Mouse (Mus musculus) MEL (cell line): ENCODE measurements around the gene Lmtk3. TPM values are rescaled to one million over a fixed set of nuclear protein-coding genes. Genes with fewer than 3 reads are reported as not detected.

ENCODE experiments used
- DNase-seq: peaks from one replicate; pipeline ENCODE4 v3.0.0; 2011; ENCODE audit warnings: low read depth, low spot score
- H3K27ac ChIP-seq: 2 replicates; pipeline ENCODE4 v1.5.1; 2012; ENCODE audit warnings: low read depth, mild to moderate bottlenecking, control low read depth, low read length, moderate library complexity; ENCODE audit not compliant: control insufficient read depth
- H3K27me3 ChIP-seq, 2 experiments: fragments of 150-350 bp in 1 of 2; sonication (generic) in 1 of 2; 2 replicates each; pipeline ENCODE4 v1.6.1; 2012; ENCODE audit warnings: low read length in 2 of 2, mild to moderate bottlenecking in 2 of 2, improper control_type of control experiment in 1 of 2, moderate library complexity in 1 of 2; ENCODE audit not compliant: insufficient read depth in 2 of 2, control insufficient read depth in 1 of 2
- H3K36me3 ChIP-seq, 2 experiments: 2 replicates each; pipeline ENCODE4 v1.6.1; 2012 to 2014; ENCODE audit warnings: low read length in 2 of 2, improper control_type of control experiment in 1 of 2, inconsistent platforms in 1 of 2, mild to moderate bottlenecking in 1 of 2; ENCODE audit not compliant: insufficient read depth in 2 of 2, control insufficient read depth in 1 of 2
- H3K4me1 ChIP-seq, 2 experiments: fragments of 150-350 bp in 1 of 2; sonication (generic) in 1 of 2; 2 replicates each; pipeline ENCODE4 v1.6.1; 2012; ENCODE audit warnings: low read length in 2 of 2, improper control_type of control experiment in 1 of 2, mild to moderate bottlenecking in 1 of 2; ENCODE audit not compliant: insufficient read depth in 2 of 2, control insufficient read depth in 1 of 2
- H3K4me3 ChIP-seq, 2 experiments: fragments of 150-350 bp in 1 of 2; sonication (generic) in 1 of 2; 2 replicates each; pipeline ENCODE4 v1.5.1; 2012; ENCODE audit warnings: low read depth in 2 of 2, low read length in 2 of 2, mild to moderate bottlenecking in 2 of 2, moderate library complexity in 2 of 2, control low read depth in 1 of 2, improper control_type of control experiment in 1 of 2; ENCODE audit not compliant: control insufficient read depth in 1 of 2, insufficient read depth in 1 of 2
- H3K79me2 ChIP-seq: 2 replicates; pipeline ENCODE4 v1.6.1; 2012; ENCODE audit warnings: mild to moderate bottlenecking, low read length, moderate library complexity; ENCODE audit not compliant: control insufficient read depth, poor library complexity, insufficient read depth
- H3K9ac ChIP-seq: 2 replicates; pipeline ENCODE4 v1.6.1; 2012; ENCODE audit warnings: low read depth, mild to moderate bottlenecking, control low read depth, low read length, moderate library complexity; ENCODE audit not compliant: control insufficient read depth, poor library complexity, severe bottlenecking
- H3K9me3 ChIP-seq: fragments of 150-350 bp; sonication (generic); replicated peaks from 2 replicates; pipeline ENCODE4 v1.6.1; 2012; ENCODE audit warnings: mild to moderate bottlenecking, low read length, improper control_type of control experiment, moderate library complexity; ENCODE audit not compliant: insufficient read depth
- ETS1 ChIP-seq: IDR thresholded peaks from 2 replicates; pipeline ENCODE4 v1.6.1; 2012; ENCODE audit warnings: low read depth, mild to moderate bottlenecking, inconsistent platforms, low read length, improper control_type of control experiment, moderate library complexity
- MAX ChIP-seq: IDR thresholded peaks from 2 replicates; pipeline ENCODE4 v1.6.1; 2011; ENCODE audit warnings: low read length, improper control_type of control experiment
- MAZ ChIP-seq: IDR thresholded peaks from 2 replicates; pipeline ENCODE4 v1.6.1; 2012; ENCODE audit warnings: low read depth, mild to moderate bottlenecking, inconsistent platforms, low read length, improper control_type of control experiment
- MEF2A ChIP-seq: IDR thresholded peaks from 2 replicates; pipeline ENCODE4 v1.6.1; 2014; ENCODE audit warnings: low read depth, mild to moderate bottlenecking, inconsistent platforms, low read length, improper control_type of control experiment; ENCODE audit not compliant: poor library complexity, insufficient replicate concordance, severe bottlenecking; ENCODE audit errors: extremely low read depth
- MYB ChIP-seq: IDR thresholded peaks from 2 replicates; pipeline ENCODE4 v1.6.1; 2011; ENCODE audit warnings: mild to moderate bottlenecking, low read depth, low read length, improper control_type of control experiment
- POLR2AphosphoS2 ChIP-seq: IDR thresholded peaks from 2 replicates; pipeline ENCODE4 v1.6.1; 2011; ENCODE audit warnings: low read length, improper control_type of control experiment
- RAD21 ChIP-seq: IDR thresholded peaks from 2 replicates; pipeline ENCODE4 v1.6.1; 2011; ENCODE audit warnings: mild to moderate bottlenecking, low read depth, low read length, improper control_type of control experiment
- TCF12 ChIP-seq: IDR thresholded peaks from 2 replicates; pipeline ENCODE4 v1.6.1; 2014; ENCODE audit warnings: low read depth, mild to moderate bottlenecking, inconsistent platforms, low read length, improper control_type of control experiment, moderate library complexity
- ZC3H11A ChIP-seq: IDR thresholded peaks from 2 replicates; pipeline ENCODE4 v1.6.1; 2012; ENCODE audit warnings: low read depth, mild to moderate bottlenecking, inconsistent platforms, low read length, improper control_type of control experiment
- ZNF384 ChIP-seq: IDR thresholded peaks from 2 replicates; pipeline ENCODE4 v1.6.1; 2012; ENCODE audit warnings: low read depth, mild to moderate bottlenecking, inconsistent platforms, low read length, improper control_type of control experiment
- polyA plus RNA-seq, 2 experiments: library from polyadenylated mRNA; stranded (reverse) in 1 of 2; unstranded in 1 of 2; fragments of >175 nt in 1 of 2; fragments of >200 nt in 1 of 2; gene quantifications; 2 replicates each; pipeline versions ENCODE4 v1.2.1 to v1.2.4; 2012; ENCODE audit warnings: low replicate concordance in 2 of 2, low read depth in 1 of 2; ENCODE audit not compliant: insufficient read length in 2 of 2, insufficient read depth in 1 of 2, missing spikeins in 1 of 2
- total RNA-seq: library from RNA; depleted of rRNA; stranded (reverse); fragments of 300-350 nt; gene quantifications from 2 replicates; pipeline ENCODE4 v1.2.3, GENCODE M21; 2012

The Lmtk3 gene
- total and polyA plus RNA-seq, 3 experiments: 0.04 to 0.40 TPM; not detected in 1

DNA sequence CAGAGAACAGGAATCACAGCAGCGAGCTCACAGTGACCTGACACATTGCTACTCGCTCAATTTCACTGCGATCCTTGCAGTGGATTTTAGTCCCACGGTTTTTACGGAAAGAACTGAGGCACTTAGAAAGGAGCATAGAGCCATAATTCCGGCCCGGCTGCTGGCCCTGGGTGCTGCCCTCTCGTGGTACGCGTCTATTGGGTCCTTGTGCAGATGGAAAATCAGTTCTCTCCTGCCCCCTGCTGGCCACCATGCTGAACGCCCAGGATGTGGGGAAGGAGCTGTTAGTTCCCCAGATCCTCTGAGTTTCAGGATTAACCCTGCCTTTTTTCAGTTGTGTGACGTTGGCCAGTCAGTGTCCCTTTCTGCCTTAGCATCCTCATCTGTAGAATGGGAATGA lies 17.8 kb downstream of the Lmtk3 start (continued):
- TF ChIP-seq MAX (peak; percentile 45; the same call in 1 of the 2 replicates), MAZ (peak; percentile 74; the same call in 1 of the 2 replicates), TCF12 (no peak), RAD21 (peak; percentile 86), ZNF384 (peak; percentile 65)

DNA sequence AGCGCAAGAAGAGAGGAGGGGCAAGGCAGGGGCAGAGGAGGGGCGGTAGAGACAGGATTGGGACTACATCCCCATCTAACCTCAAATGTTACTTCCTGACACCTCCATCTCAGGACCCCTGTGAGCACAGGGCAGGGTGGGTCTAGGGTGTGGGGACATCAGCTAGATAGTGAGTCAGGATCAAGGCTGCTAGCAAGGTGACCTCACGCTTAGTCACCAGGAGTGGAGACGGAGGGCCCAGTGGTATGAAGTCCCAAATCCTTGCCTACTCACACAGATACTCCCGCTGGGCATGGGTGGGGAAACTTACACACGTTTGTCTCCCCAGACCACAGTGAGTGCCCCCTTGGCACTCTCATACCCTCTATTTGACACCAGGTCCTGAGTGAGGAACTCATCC lies 19.0 kb downstream of the Lmtk3 start:
- no peak for DNase-seq
- Histone ChIP-seq H3K27ac (no peak overlapping the region), H3K79me2 (no peaks in the 10 kb centered on the region; the same call in 1 of the 2 replicates), H3K27me3 (no peaks in the 10 kb centered on the region), H3K4me1 (peaks cover 5 to 6% of the 10 kb centered on the region in 2 experiments; a peak in 2 of 4 replicates), H3K4me3 (no peak overlapping the region), H3K36me3 (no peaks in the 10 kb centered on the region), H3K9ac (no peak overlapping the region), H3K9me3 (no peaks in the 10 kb centered on the region)
- TF ChIP-seq MEF2A (no peak), POLR2AphosphoS2 (no peak), ZC3H11A (no peak), ETS1 (no peak)

DNA sequence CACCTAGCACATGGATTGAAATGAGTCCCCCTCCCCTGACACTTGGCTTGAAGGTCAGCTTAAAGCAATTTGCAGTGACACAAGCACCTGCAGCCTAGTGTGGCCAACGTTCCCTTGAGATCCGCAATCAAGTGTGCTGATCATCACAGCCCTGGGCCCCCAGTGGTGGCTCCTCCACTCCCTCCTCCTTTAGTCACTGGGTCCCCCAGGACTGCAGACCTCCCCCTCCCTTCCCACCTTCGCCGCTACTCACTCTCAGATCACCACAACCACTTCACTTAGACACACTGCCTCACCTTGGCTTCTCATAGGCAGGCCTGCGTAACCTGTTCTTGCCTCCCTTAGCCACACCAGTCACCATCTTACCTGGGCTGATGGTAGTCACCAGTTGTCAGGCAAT lies 22.4 kb downstream of the Lmtk3 start:
- H3K9ac ChIP-seq: no peak overlapping the region
- H3K27ac ChIP-seq: no peak overlapping the region
- DNase-seq: no peak
- H3K4me1 ChIP-seq: no peaks in the 10 kb centered on the region
- TF ChIP-seq POLR2AphosphoS2: peak; percentile 34; the same call in 1 of the 2 replicates
- TF ChIP-seq RAD21: no peak
- no peaks in the 10 kb centered on the region for H3K27me3 ChIP-seq
- no peaks in the 10 kb centered on the region for H3K9me3 ChIP-seq
- H3K4me3 ChIP-seq: no peak overlapping the region
- no peaks in the 10 kb centered on the region; the same call in 1 of the 2 replicates for H3K79me2 ChIP-seq
- H3K36me3 ChIP-seq: peaks cover 0 to 6% of the 10 kb centered on the region in 2 experiments; a peak in 2 of 4 replicates

DNA sequence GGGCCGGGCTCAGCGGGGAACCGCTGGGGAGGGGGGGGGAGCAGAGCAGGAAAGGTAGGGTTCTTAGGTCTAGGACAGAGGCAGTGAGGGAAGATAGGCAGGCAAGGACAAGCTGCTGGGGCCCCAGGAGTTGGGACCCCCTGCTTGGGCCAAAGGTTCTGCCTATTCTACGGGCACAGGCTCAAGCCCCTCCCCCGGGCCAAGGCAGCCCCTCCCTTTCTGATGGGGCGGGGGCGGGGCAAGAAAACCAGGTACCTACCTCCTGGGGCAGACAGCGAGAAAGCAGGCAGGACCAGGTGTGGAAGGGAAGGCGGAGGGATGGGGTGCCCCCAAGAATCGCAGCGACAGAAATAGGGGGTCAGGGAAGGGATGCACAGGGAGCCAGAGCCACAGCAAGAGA lies 24.9 kb downstream of the Lmtk3 start:
- no peak for TF ChIP-seq MYB
- no peak for TF ChIP-seq POLR2AphosphoS2
- no peak for DNase-seq
- H3K79me2 ChIP-seq: peaks cover 7% of the 10 kb centered on the region
- no peaks in the 10 kb centered on the region for H3K27me3 ChIP-seq
- no peak overlapping the region for H3K9ac ChIP-seq
- no peaks in the 10 kb centered on the region for H3K9me3 ChIP-seq
- no peak overlapping the region for H3K4me3 ChIP-seq
- H3K27ac ChIP-seq: no peak overlapping the region
- H3K36me3 ChIP-seq: peaks cover 8 to 13% of the 10 kb centered on the region in 2 experiments
- H3K4me1 ChIP-seq: peaks cover 11 to 19% of the 10 kb centered on the region in 2 experiments
